Mouse (Mus musculus) adipocyte (in vitro differentiated cells): Measurements from ENCODE around the gene Gad2.
"Not testable (repeated sequence)": the region's sequence is repeated elsewhere in the genome, so short reads cannot be mapped to it uniquely, and the experiment has no call there.

ENCODE experiments used
- DNase-seq: peaks from one replicate; pipeline ENCODE4 v3.0.0-alpha.2; 2016; ENCODE audit warnings: low spot score

The Gad2 gene

DNA sequence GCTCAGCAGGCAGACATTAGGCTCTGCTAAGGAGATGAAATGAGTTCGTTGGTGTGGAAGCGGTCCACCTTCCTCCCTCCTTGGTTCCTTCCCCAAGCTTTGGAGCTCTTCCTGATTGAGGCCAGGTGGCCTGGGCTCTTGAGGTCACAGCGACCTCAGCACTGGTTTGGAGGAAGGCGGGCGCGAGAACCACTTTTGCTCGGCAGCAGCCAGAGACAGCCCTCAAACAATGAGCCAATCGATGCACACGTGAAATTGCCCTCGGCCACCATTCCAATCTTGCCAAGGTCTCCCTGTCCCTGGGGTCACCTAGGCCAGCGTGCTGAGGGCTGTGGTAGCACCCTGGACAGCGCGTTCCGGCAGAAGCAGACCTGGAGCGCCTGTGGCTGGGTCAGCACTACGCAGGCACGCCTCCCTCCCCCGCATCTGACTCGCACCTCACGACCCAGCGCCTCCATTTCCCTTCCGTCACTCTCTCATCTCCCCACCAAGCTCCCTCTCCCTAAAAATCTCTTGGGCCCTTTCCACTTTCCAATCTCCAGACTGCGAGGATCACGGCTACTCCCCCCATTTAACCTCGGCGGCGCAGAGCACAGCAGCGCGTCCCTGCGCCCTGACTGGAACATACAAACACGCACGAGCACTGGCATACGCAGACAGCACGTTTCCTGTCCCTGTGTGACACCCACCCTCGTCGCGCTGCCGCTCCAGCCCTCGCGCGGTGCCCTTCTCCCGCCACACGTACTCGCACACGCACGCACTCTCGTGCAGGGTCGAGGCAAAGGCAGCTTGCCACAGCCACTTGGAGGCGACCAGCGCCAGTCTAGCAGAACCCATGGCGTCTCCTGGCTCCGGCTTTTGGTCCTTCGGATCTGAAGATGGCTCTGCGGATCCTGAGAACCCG lies at the start of gene Gad2:
Gad2 (plus strand) TSS at position 378 of the 904 bp plus-strand sequence.
- no peak for DNase-seq

DNA sequence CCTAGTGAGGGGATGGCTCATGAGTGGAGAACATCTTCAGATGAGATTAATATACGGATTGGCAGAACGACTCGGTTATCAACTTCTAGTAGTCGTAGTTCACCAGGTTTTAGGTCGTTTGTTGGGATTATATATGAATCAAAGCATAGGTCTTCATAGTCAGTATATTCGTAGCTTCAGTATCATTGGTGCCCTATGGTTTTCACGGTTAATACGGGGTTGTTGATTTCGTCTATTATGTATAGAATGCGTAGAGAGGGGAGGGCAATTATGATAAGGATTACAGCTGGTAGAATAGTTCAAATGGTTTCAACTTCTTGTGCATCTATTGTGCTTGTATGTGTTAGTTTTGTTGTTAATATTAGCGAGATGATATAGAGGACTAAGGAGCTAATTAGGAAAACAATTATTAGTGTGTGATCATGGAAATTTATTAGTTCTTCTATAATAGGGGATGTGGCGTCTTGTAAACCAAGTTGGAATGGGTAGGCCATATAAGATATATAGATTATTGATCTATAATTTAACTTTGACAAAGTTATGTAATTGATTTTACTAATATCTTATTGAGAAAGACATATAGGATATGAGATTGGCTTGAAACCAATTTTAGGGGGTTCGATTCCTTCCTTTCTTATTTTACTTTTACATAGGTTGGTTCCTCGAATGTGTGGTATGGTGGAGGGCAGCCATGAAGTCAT lies 34.4 kb upstream of the Gad2 start:
- peak; percentile 4 for DNase-seq

DNA sequence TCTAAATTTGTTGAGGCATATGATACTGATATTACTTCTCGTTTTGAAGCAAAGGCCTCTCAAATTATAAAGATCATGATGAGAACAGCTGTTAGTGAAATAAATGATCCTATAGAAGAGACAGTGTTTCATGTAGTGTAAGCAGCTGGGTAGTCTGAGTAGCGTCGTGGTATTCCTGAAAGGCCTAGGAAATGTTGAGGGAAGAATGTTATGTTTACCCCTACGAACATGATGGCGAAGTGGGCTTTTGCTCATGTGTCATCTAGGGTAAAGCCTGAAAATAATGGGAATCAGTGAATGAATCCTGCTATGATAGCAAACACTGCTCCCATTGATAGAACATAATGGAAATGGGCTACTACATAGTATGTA lies 33.8 kb upstream of the Gad2 start:
- DNase-seq: peak; percentile 5

- peak; percentile 2 for DNase-seq
Measured at GRCm38 (mm10) chr2:22588673-22589381, 33.2 kb upstream of the Gad2 start.

DNA sequence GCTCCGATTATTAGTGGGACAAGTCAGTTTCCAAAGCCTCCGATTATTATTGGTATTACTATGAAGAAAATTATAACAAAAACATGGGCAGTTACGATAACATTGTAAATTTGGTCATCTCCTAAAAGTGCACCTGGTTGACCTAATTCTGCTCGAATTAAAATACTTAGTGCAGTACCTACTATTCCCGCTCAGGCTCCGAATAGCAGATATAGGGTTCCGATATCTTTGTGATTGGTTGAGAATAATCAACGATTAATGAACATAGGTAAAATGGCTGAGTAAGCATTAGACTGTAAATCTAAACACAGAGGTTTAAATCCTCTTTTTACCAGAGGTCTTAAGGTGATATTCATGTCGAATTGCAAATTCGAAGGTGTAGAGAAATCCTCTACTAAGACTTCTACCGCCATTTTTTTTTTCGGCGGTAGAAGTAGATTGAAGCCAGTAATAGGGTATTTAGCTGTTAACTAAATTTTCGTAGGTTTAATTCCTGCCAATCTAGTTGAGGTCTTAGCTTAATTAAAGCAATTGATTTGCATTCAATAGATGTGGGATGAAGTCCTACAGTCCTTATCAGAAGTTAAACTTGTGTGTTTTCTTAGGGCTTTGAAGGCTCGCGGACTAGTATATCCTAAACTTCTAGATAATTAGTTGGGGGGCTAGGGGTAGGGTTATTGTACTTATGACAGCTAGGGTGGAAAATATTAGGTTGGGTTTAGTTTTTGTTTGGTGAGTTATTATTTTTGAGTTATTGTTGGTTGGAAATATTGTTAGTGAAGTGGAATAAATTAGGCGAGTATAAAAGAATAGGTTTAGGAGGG lies 32.4 kb upstream of the Gad2 start:
- DNase-seq: not testable (repeated sequence)

DNA sequence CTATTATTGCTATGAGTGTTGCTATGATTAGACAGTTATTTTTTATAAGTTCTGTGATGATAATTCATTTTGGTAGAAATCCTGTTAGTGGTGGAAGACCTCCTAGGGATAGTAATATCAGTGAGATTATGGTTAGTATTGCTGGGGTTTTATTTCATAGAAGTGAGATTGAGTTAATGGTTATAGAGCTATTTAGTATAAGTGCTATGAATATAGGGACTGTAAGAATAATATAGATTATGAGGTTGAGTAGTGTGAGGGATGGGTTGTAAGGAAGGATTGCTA lies 31.9 kb upstream of the Gad2 start:
- no peak for DNase-seq

DNA sequence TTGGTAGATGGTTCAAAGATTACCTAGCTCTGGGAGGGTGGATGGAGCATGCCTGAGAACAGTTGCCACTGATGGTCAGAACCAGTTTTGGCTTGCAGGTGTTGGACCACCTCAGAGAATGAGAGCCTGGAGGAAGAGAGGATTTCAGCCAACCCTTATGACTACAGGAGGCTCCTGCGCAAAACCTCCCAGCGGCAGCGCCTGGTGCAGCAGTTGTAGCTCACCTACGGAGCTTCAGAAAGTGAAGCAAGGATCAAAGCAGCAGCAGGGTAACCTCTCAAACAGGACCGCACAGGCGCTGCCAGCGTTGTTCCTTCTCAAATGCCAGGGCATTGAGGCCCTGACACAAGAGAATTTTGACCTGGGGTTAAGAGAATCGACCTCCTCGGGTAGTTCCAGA lies 4.1 kb upstream of the Gad2 start:
- no peak for DNase-seq

DNA sequence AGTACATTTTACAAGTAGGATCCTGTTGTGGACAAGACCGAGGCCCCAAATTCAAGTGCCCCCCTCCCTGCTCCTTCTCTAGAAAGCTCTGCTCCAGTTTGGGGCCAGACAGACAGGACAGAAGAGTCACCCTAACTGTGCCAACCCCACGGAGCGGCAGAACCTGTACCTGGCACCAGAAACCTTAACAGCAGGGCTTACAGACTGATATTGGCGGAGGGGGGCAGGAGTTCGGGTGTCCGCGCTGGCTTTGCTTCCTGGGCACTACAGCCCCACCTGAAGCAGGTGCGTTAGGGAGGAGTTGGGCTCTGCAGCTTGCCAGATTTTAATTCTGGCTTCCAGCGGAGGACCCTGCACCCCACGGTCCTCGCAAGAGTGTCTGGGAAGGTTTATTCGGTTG lies 2.6 kb upstream of the Gad2 start:
- no peak for DNase-seq

GRCm38 (mm10) chr2:22620030-22620429 lies 2.0 kb upstream of the Gad2 start:
- no peak for DNase-seq

GRCm38 (mm10) chr2:22620534-22620933 lies 1.5 kb upstream of the Gad2 start:
- DNase-seq: no peak

DNA sequence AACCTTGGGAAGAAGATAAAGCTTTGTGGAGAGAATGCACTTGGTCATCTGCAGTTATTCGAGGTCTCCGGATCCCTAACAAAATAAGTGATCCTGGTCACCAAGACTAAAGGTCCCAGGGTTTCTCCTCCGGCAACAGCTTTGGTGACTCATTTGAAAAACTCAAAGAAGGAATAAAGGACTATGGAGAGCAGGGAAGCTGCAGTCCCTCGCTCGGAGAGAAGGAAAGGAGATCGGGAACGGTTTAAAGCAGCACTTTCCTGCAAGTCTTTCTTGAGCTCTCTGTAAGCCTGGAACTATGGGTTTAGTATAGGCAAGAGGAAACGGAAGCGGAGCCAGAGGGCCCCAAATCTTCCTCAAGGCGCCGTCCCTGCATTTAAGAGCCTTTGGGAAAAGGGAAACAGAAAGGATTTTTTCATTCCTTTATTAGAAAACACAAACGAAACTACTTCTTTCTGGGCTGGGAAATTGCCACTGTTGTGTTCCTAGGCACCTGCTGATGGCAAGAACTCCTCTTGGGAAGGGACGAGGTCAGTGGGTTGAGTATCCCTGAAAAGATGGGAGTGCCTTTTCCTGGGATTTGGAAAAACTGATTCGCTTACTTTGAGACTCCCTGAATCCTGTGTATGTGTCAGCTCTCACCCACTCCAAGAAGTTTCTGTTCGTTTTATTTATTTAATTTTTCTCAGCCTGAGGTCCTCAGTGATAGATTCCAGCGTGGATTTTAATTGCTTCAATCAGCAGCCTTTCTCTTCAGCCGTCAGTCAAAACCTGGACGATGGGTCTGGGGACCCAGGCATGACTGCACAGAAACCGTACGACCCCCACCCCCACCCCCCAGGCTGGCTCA lies 802 bp upstream of the Gad2 start:
- DNase-seq: no peak

GRCm38 (mm10) chr2:22623111-22624070 lies 1.4 kb downstream of the Gad2 start:
- no peak for DNase-seq

DNA sequence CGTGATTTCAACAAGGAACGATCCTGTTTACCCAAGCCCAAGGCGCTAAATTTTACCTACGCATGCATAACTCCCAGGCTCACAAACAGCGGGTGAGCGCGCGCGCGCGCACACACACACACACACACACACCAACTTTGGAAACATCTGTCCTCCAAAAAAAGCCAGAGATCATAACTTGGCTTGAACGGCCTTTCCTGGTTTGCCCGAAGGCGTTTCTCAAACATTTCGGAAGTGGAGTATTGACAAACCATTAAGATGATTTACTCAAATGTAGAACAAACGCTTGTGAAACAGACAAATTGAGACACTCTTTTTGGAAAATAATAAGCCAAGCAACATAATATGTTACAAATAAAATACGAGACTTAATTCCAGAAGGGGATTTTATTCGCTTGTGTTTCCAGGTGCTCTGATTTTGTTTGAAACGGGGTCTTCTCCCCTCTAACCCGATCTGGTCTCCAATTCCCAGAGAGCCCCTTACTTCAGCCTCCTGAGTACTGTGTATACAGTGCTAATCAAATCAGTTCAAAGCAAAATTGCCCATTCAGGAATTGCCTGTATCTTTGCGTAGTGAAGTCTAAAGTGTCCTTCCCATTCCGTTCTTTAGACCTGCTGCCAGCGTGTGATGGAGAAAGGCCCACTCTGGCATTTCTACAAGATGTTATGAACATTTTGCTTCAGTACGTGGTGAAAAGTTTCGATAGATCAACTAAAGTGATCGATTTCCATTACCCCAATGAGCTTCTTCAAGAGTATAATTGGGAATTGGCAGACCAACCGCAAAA lies 2.4 kb downstream of the Gad2 start:
- DNase-seq: no peak

GRCm38 (mm10) chr2:22625096-22625960 lies 3.3 kb downstream of the Gad2 start:
- DNase-seq: no peak

- DNase-seq: no peak
Measured at GRCm38 (mm10) chr2:22627147-22627666, 5.2 kb downstream of the Gad2 start.

DNA sequence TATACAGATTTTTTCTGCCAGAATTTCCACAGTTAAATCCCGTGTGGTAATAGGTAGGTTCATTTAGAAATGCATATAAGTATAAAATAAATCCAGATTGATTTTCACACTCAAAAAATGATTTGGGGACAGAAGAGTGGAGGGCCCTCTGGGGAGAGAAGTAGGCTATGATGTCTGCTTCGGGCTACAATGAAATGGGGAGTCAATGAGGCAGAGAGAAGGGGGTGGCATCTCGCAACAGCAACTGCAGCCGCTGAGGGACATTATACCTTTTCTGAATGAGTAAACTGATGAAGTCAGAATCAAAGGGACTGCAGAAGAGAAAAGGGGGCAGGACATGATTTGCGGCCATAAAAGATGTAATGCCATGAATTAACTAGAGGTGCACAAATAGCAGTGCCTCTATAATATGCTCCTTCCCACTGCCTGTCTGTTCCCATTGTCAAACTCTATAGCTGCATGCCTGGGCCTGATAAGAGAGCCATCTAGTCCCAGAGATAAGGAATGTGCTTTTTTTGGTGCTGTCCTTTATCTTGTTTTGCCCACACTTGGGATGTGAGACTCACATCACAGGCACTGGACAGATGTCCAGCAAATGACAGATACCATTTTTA lies 5.9 kb downstream of the Gad2 start:
- DNase-seq: no peak

DNA sequence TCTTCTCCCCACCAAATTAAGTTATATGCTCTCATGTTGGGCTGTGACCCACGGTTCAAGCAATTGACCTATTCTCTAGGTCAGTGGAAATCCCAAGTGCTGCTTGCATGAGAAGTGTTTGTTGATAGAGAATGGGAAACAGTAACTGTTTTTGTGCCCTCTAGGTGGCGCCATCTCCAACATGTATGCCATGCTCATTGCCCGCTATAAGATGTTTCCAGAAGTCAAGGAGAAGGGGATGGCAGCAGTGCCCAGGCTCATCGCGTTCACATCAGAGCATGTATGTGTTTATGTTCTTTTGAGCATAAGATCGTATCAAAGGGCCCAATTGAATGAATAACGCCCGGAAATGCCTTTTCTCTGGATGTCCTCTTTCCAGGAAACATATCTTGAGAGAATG lies 12.8 kb downstream of the Gad2 start:
- DNase-seq: peak; percentile 2
